Mouse (Mus musculus) embryonic fibroblast, embryonic 13.5 days (primary cell): ENCODE results near the gene Ifna1.
A peak's percentile ranks its signal among the peaks of the same experiment; 100 is the strongest.

ENCODE experiments used
- CTCF ChIP-seq: IDR thresholded peaks from 2 replicates; pipeline ENCODE4 v1.5.1; 2011; ENCODE audit warnings: mild to moderate bottlenecking, control low read depth, low read length, moderate library complexity, borderline replicate concordance; ENCODE audit not compliant: insufficient read depth
- POLR2A ChIP-seq: IDR thresholded peaks from 2 replicates; pipeline ENCODE4 v1.6.1; 2011; ENCODE audit warnings: low read depth, mild to moderate bottlenecking, control low read depth, low read length, moderate library complexity

- peak; percentile 97 for TF ChIP-seq CTCF
- no peak for TF ChIP-seq POLR2A
These were observed 17.6 kb downstream of the Ifna1 start for GRCm38 (mm10) chr4:88867366-88867925.
